Mouse (Mus musculus) hematopoietic stem cell, adult 5-6 weeks (primary cell): ENCODE measurements around the gene Wdr61. TPM values are rescaled to one million over a fixed set of nuclear protein-coding genes. Genes with fewer than 3 reads are reported as not detected.
"Not testable (repeated sequence)": the region's sequence is repeated elsewhere in the genome, so short reads cannot be mapped to it uniquely, and the experiment has no call there.

ENCODE experiments used
- ATAC-seq, 2 experiments: fragments of 125-278 bp in 1 of 2; replicated peaks in 1 of 2; 2 replicates each; pipeline ENCODE4 v1.8.0; 2016 to 2017; ENCODE audit warnings: inconsistent platforms in 2 of 2, mild to moderate bottlenecking in 2 of 2, moderate number of reproducible peaks in 2 of 2, low read depth in 1 of 2, moderate TSS enrichment in 1 of 2; ENCODE audit not compliant: low FRiP score in 2 of 2, poor library complexity in 2 of 2, severe bottlenecking in 2 of 2, insufficient read depth in 1 of 2, low TSS enrichment in 1 of 2
- total RNA-seq: library from RNA; stranded (forward); fragments of 172-1452, 232-1000 nt; gene quantifications from 2 replicates; pipeline ENCODE4 v1.2.3, GENCODE M21; 2017

Gene Wdr61
- total RNA-seq, 1 experiment from 2014 or later = 68.3 TPM

DNA sequence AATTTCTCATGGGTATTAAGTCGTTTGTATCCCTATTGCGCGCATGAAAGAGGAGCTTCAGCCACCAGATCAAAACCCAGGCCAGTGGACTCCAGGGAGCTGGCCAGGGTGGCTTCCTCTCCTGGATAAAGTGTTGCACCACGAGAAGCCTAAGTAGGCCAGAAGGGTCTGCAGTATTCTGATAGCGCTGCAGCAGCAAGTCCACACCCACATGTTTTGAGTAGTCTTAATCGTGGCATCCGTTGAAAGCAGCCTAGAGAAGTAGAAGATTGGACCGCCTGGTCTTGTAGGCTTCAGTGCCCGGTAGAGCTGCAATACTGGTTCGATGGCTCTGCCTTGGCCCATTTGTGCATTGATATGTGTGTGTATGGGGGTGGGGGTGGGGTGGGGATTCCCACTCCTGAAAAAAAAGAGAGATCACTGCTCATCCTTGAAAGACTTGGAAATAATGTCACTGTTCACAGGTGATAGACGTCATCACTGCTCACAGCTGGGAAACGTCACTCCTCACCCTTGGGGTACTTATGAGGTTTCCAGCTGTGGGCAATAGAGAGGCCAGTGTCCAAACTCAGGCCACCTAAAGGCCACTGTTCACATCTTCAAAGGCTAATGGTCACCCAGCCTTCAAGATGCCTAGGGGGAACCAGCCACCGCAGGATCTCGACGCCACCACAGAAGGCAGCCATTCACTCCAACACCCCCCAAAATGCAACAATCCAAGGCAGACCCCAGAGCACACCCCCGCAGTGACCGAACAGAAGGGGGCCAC lies 35.8 kb downstream of the Wdr61 start, which contains the start of gene Dnaja4:
Dnaja4 (plus strand) TSS at position 556 of the 769 bp plus-strand sequence.
- ATAC-seq = no peak

GRCm38 (mm10) chr9:54691241-54691805 lies 43.0 kb downstream of the Wdr61 start:
- ATAC-seq = peak; percentile 81

DNA sequence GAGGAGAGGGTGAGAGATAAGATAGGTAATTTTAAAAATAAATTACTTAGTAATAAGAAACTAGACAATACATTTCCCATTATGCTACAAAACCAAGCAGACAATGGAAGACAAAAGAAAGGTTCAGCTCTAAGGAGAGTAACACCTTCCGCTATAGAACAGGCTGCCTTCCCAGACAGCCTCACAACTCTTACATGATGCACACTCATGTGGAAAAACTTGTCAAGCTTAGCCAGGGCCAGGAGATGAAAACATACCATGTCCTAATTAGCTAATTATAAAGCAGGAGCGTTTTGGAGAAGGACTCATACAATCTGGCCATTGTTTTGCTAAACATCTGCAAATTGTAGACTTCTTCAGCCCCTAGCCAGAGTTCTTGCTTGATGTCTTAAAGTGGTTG lies 43.6 kb downstream of the Wdr61 start:
- not testable (repeated sequence) for ATAC-seq

DNA sequence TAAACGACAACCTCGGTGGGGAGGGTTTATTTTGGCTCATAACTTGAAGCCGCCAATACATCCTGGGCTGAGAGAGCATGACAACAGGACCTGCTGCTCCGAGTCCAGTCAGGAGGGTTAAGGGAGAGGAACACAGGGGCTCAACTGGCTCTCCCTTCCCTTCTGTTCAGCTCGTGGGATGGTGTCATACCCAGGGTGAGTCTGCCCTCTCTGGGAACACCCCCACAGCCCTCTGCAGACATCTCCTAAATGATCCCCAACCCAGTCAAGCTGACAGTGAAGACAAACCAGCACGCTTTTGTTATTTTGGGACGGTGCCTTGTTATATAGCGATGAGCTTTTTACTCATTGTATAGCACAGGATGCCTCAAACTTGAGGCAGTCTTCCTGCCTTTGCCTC lies 44.9 kb downstream of the Wdr61 start:
- no peak for ATAC-seq

- ATAC-seq = no peak
These were observed 46.8 kb downstream of the Wdr61 start for GRCm38 (mm10) chr9:54687246-54688236.

DNA sequence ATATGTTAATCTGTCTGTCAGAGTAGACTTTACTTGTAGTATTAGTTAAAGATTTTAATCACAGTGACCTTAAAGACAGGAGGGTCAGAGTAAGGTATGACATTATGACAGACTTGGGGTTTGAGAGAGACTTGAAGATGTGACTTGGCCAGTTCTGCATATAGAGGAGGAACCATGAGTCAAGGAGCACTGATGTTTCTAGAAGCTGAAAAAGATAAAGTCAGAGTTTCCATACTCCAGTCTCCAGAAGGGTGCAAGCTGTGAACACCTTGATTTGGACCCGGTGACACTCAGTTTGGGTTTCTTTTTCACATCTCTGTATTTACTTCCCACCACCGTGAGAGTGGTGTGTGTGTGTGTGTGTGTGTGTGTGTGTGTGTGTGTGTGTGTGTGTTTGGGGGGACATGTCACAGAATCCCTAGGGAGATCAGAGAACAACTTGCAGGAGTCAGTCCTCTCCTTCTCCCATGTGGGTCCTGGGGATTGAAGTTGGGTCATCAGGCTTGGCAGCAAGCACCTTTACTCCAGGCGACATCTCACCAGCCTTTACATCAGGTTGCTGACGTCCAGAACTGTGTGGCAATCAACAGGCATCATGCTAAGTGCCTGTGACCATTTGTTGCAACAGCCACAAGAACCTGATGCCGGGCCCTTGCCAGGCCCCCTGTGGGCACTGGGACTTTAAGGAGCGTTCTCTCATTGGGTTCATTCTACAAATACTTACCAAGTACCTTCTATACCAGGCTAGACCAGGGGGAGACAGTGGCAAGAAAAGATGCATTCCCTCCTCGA lies 50.3 kb downstream of the Wdr61 start:
- no peak for ATAC-seq

- ATAC-seq = no peak
These were observed 51.5 kb downstream of the Wdr61 start for GRCm38 (mm10) chr9:54682846-54683245.

DNA sequence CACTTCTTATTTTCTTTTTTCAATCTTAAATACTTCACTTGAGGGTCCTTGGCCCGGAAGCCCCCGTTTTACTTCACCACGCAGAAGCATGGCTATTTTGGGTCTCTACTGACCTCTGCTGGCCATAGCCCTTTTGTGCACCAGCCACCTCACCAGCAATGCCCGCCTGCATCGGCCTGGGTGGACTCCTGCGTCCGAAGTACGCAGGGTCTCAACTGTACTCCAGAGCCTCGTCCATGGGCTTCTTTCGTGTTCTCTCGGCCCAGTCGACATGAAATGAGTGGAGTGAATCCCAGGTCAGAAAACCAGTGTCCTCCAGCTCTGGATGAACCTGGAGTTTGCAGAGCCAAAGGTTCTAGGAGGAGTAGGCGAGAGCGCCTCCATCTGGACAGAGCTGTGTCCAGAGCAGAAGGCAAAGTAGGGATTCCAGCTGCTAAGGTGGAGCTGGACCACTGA lies 57.8 kb downstream of the Wdr61 start:
- ATAC-seq = peak; percentile 86 to 93

GRCm38 (mm10) chr9:54673887-54674286 lies 60.4 kb downstream of the Wdr61 start:
- no peak for ATAC-seq

DNA sequence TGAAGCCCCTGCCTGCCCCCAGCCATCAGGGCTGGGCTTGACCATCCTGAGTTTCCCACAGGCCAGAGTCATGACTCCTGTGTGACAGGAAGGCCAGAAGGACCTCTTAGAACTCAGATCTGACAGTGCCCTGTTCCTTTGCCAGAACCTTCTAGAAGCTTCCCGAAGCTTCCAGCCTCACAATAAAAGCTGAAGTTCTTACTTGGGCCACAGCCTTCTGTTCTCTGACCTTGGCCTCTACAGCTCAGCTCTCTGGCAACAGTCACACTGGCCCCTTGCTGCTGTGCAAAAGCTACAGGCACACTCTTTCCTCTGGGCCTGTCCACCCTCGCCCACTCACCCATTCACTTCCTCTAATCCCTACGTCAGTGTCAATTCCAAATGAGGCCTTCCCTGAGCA lies 62.4 kb downstream of the Wdr61 start:
- no peak for ATAC-seq

- ATAC-seq = no peak
These were observed 65.9 kb downstream of the Wdr61 start for GRCm38 (mm10) chr9:54668455-54668854.

DNA sequence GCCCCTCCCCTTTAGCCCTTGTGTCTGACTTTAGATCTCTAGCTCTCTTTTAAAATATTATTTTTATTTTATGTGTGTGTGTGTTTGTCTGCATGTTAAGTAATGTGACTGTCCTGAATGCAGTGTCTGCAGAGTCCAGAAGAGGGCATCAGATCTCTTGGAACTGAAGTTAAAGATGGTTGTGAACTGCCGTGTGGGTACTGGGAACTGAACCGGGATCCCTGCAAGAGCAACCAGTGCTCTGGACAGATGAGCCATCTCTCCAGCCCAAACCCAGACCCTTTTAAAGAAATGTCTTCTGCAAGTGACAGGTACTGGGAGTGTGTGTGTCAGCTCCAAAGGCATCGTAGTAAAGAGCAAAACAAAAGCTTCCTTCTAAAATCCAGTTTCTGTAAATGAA lies 68.2 kb downstream of the Wdr61 start:
- no peak for ATAC-seq

Other genes starting within 250 kb of the Wdr61 start
- 9.1 and 17.0 TPM in 2 replicates for gene Dmxl2, start 232.9 kb downstream of the Wdr61 start, total RNA-seq
- not detected in 2 replicates for gene Sh2d7, start 195.5 kb downstream of the Wdr61 start, total RNA-seq
- gene Cib2, start 174.3 kb downstream of the Wdr61 start, total RNA-seq = 0.50 TPM in 1 of 2 replicates, not detected in the other
- 51.1 and 77.3 TPM in 2 replicates for gene Idh3a, start 148.2 kb downstream of the Wdr61 start, total RNA-seq
- gene Acsbg1, start 72.6 kb downstream of the Wdr61 start, total RNA-seq = not detected in 2 replicates
- 4.5 and 7.7 TPM in 2 replicates for gene Dnaja4, start 35.6 kb downstream of the Wdr61 start, total RNA-seq
- gene Crabp1, start 30.2 kb upstream of the Wdr61 start, total RNA-seq = not detected in 2 replicates
- gene Ireb2, start 129.3 kb upstream of the Wdr61 start, total RNA-seq = 54.0 and 61.2 TPM in 2 replicates
- 0.40 and 1.1 TPM in 2 replicates for gene Hykk, start 182.8 kb upstream of the Wdr61 start, total RNA-seq
- 327 and 385 TPM in 2 replicates for gene Psma4, start 216.3 kb upstream of the Wdr61 start, total RNA-seq
- gene AY074887, start 216.5 kb upstream of the Wdr61 start, total RNA-seq = 3.9 TPM in 1 of 2 replicates, not detected in the other
- gene Chrna5, start 246.4 kb upstream of the Wdr61 start, total RNA-seq = not detected in 2 replicates